Mouse (Mus musculus) small intestine, adult 2 months (tissue): ENCODE results near the gene Mecom.

Experiments used
- CTCF ChIP-seq: fragments of 200-500 bp; IDR thresholded peaks from 2 replicates; pipeline ENCODE4 v1.5.1; 2012; ENCODE audit warnings: low read depth, mild to moderate bottlenecking, control low read depth, inconsistent platforms, low read length, moderate library complexity, mixed read lengths; ENCODE audit not compliant: insufficient replicate concordance, insufficient read length; ENCODE audit errors: extremely low read depth
- POLR2A ChIP-seq: fragments of 200-500 bp; IDR thresholded peaks from 2 replicates; pipeline ENCODE4 v1.6.1; 2012; ENCODE audit warnings: low read depth, mild to moderate bottlenecking, control low read depth, inconsistent platforms, low read length, moderate library complexity

DNA sequence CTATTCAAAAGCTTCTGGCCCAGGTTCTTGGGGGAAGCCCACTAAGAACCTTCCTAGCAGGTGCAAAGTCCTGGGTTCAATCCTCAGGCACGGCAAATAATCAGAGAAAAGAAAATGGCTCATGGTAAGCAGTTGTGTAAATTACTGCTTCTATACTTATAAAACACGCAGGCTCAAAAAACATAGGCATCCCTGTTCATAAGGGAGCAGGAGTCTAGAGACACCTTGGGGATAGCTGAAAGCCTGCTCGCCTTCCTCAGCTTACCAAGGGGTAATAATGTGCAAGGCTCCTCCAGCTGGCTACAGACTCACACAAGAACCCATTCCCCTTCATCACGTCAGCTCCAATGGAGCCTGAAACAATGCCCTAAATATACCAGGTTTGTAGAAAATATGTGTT, 88.2 kb downstream of the Mecom start:
- TF ChIP-seq CTCF (no peak), POLR2A (no peak)
